Mouse (Mus musculus) liver, embryonic 14.5 days (tissue): ENCODE measurements around the gene Gpc6. TPM values are rescaled to one million over a fixed set of nuclear protein-coding genes. Genes with fewer than 3 reads are reported as not detected.

Source experiments
- ATAC-seq: fragments of 200-750 bp; cut with Nextera tagmentation; 2 replicates; pipeline ENCODE4 v1.8.0; 2017; ENCODE audit warnings: moderate number of reproducible peaks, mild to moderate bottlenecking, moderate library complexity; ENCODE audit not compliant: insufficient read depth
- DNase-seq, 3 experiments: peaks; one replicate each; pipeline ENCODE4 v3.0.0-alpha.2; 2012 to 2013; ENCODE audit warnings: low read depth in 3 of 3, low spot score in 3 of 3
- H3K27ac ChIP-seq: fragments of 300-500 bp; sonication (generic); 2 replicates; pipeline ENCODE4 v1.5.1; 2014; ENCODE audit warnings: moderate library complexity, mild to moderate bottlenecking, control low read depth, inconsistent platforms
- H3K27me3 ChIP-seq: fragments of 300-500 bp; sonication (generic); 2 replicates; pipeline ENCODE4 v1.6.1; 2014; ENCODE audit warnings: mild to moderate bottlenecking, low read length, moderate library complexity; ENCODE audit not compliant: control insufficient read depth, insufficient read depth
- H3K36me3 ChIP-seq: fragments of 300-500 bp; sonication (generic); replicated peaks from 2 replicates; pipeline ENCODE4 v1.6.1; 2014; ENCODE audit warnings: low read depth; ENCODE audit not compliant: control insufficient read depth, insufficient read depth
- H3K4me1 ChIP-seq, 2 experiments: fragments of 200-500 bp in 1 of 2; fragments of 300-500 bp in 1 of 2; sonication (generic) in 1 of 2; replicated peaks; 2 replicates each; pipeline ENCODE4 v1.6.1; 2012 to 2014; ENCODE audit warnings: antibody characterized with exemption in 1 of 2, inconsistent platforms in 1 of 2, low read length in 1 of 2; ENCODE audit not compliant: control insufficient read depth in 2 of 2, insufficient read depth in 2 of 2
- H3K4me2 ChIP-seq: fragments of 300-500 bp; sonication (generic); 2 replicates; pipeline ENCODE4 v1.6.1; 2014; ENCODE audit warnings: low read depth, mild to moderate bottlenecking, control low read depth, moderate library complexity
- H3K4me3 ChIP-seq, 2 experiments: fragments of 200-500 bp in 1 of 2; fragments of 300-500 bp in 1 of 2; sonication (generic) in 1 of 2; 2 replicates each; pipeline ENCODE4 v1.5.1; 2012 to 2014; ENCODE audit warnings: low read depth in 2 of 2, low read length in 2 of 2, mild to moderate bottlenecking in 2 of 2, control low read depth in 1 of 2, inconsistent platforms in 1 of 2, moderate library complexity in 1 of 2; ENCODE audit not compliant: insufficient read depth in 1 of 2
- H3K9ac ChIP-seq: fragments of 300-500 bp; sonication (generic); replicated peaks from 2 replicates; pipeline ENCODE4 v1.6.1; 2014; ENCODE audit warnings: mild to moderate bottlenecking, control low read depth, moderate library complexity
- H3K9me3 ChIP-seq: fragments of 300-500 bp; sonication (generic); 2 replicates; pipeline ENCODE4 v1.6.1; 2016; ENCODE audit warnings: low read length, mixed read lengths; ENCODE audit not compliant: control insufficient read depth
- CTCF ChIP-seq: IDR thresholded peaks from 2 replicates; pipeline ENCODE4 v1.5.1; 2016; ENCODE audit warnings: antibody characterized with exemption, low read depth, control low read depth
- EP300 ChIP-seq: IDR thresholded peaks from 2 replicates; pipeline ENCODE4 v1.6.1; 2016; ENCODE audit warnings: antibody characterized with exemption, low read depth
- WGBS: fragments of 180-500 bp; shearing (Covaris S2); extraction: QIAGEN DNeasy Blood & Tissue Kit; methylation state at CpG from one replicate; pipeline ENCODE4 v1.1.7; 2014; ENCODE audit not compliant: insufficient replicate concordance; 5-methylcytosine and 5-hydroxymethylcytosine counted together
- polyA plus RNA-seq, 2 experiments: library from polyadenylated mRNA; depleted of rRNA in 1 of 2; stranded (reverse) in 1 of 2; unstranded in 1 of 2; fragments of >200 nt; fragmentation: Nextera tagmentation in 1 of 2; extraction: Ambion mirVana in 1 of 2; gene quantifications; 2 replicates each; pipeline versions ENCODE4 v1.2.1 to v1.2.3; 2012 to 2014

Gene Gpc6
- polyA plus RNA-seq, 2 experiments, result 0.97 to 2.3 TPM

GRCm38 (mm10) chr14:117993845-117994244 lies 1068.7 kb downstream of the Gpc6 start:
- Histone ChIP-seq H3K4me1 (no peaks in the 10 kb centered on the region), H3K27me3 (no peaks in the 10 kb centered on the region), H3K27ac (no peak overlapping the region), H3K36me3 (no peaks in the 10 kb centered on the region), H3K4me2 (no peak overlapping the region), H3K9ac (no peak overlapping the region), H3K4me3 (no peak overlapping the region), H3K9me3 (no peaks in the 10 kb centered on the region)
- no peak for ATAC-seq
- DNase-seq, result no peak
- TF ChIP-seq CTCF (no peak), EP300 (no peak)
- whole genome bisulfite sequencing, result 65% methylated on average over 6 of the region's 6 CpGs

GRCm38 (mm10) chr14:118004434-118004833 lies 1079.3 kb downstream of the Gpc6 start:
- Histone ChIP-seq H3K4me3 (no peak overlapping the region), H3K9ac (no peak overlapping the region), H3K36me3 (no peaks in the 10 kb centered on the region), H3K9me3 (no peaks in the 10 kb centered on the region), H3K4me2 (no peak overlapping the region), H3K4me1 (peaks cover 0 to 3% of the 10 kb centered on the region in 2 experiments; a peak in 1 of 4 replicates), H3K27me3 (no peaks in the 10 kb centered on the region), H3K27ac (no peak overlapping the region)
- TF ChIP-seq CTCF (no peak), EP300 (no peak)
- DNase-seq, result no peak
- no peak for ATAC-seq
- 67% methylated on average over 10 of the region's 10 CpGs for WGBS

- no peak for ATAC-seq
- no peak overlapping the region for H3K9ac ChIP-seq
- no peaks in the 10 kb centered on the region for H3K27me3 ChIP-seq
- H3K9me3 ChIP-seq, result no peaks in the 10 kb centered on the region
- H3K4me1 ChIP-seq, result peaks cover 0 to 3% of the 10 kb centered on the region in 2 experiments; a peak in 1 of 4 replicates
- H3K36me3 ChIP-seq, result no peaks in the 10 kb centered on the region
- no peak overlapping the region for H3K4me2 ChIP-seq
- peak; percentile 50 for TF ChIP-seq CTCF
- TF ChIP-seq EP300, result no peak
- peak in 1 of 3 experiments; percentile 1 for DNase-seq
- WGBS, result 13% methylated on average over 5 of the region's 5 CpGs
- no peak overlapping the region for H3K4me3 ChIP-seq
- no peak overlapping the region for H3K27ac ChIP-seq
These were observed 1080.6 kb downstream of the Gpc6 start for GRCm38 (mm10) chr14:118005697-118006096.

- Histone ChIP-seq H3K27ac (no peak overlapping the region), H3K4me1 (no peaks in the 10 kb centered on the region), H3K4me2 (no peak overlapping the region), H3K36me3 (no peaks in the 10 kb centered on the region), H3K9me3 (no peaks in the 10 kb centered on the region), H3K4me3 (no peak overlapping the region), H3K9ac (no peak overlapping the region), H3K27me3 (no peaks in the 10 kb centered on the region)
- ATAC-seq (no peak), DNase-seq (no peak)
- WGBS, result 60% methylated on average over 9 of the region's 9 CpGs
- TF ChIP-seq EP300 (no peak), CTCF (no peak)
These were observed 1084.4 kb downstream of the Gpc6 start for GRCm38 (mm10) chr14:118009541-118009940.

- Histone ChIP-seq H3K36me3 (no peaks in the 10 kb centered on the region), H3K4me2 (no peak overlapping the region), H3K4me1 (no peaks in the 10 kb centered on the region), H3K4me3 (no peak overlapping the region), H3K9ac (no peak overlapping the region), H3K27ac (no peak overlapping the region), H3K9me3 (no peaks in the 10 kb centered on the region), H3K27me3 (no peaks in the 10 kb centered on the region)
- ATAC-seq (no peak), DNase-seq (no peak)
- WGBS, result 50% methylated on average over 8 of the region's 8 CpGs
- no peak for TF ChIP-seq EP300
- TF ChIP-seq CTCF, result no peak
These were observed 1088.1 kb downstream of the Gpc6 start for GRCm38 (mm10) chr14:118013237-118013636.
